Mouse (Mus musculus): ENCODE data around the gene Vps41.

GRCm38 (mm10) chr13:18856026-18856802, 139.1 kb downstream of the Vps41 start:
- TF ChIP-seq CTCF (IDR thresholded peaks at IDR 0.05; ENCODE audit: low read depth, low read length) (no peak), POLR2A (IDR thresholded peaks at IDR 0.05; ENCODE audit: insufficient read depth, low read length) (no peak), EP300 (IDR thresholded peaks at IDR 0.05; ENCODE audit: insufficient read depth, low read depth, low read length) (no peak)

Measured in ES-Bruce4 (cell line).